Mouse (Mus musculus): ENCODE measurements around the gene Mpeg1. TPM values are rescaled to one million over a fixed set of nuclear protein-coding genes. Genes with fewer than 3 reads are reported as not detected.

Mpeg1 gene
- 0.81 and 1.2 TPM in 2 replicates for polyA plus RNA-seq (2014; fragmentation: Nextera tagmentation; extraction: Ambion mirVana)

GRCm38 (mm10) chr19:12460282-12461249 lies at the start of gene Mpeg1:
Gene Mpeg1 (plus strand): TSS chr19:12460779.
- Histone ChIP-seq H3K9me3 (ENCODE audit: control insufficient read depth, low read length) (no peaks in the 10 kb centered on the region), H3K4me2 (no peak within 1 kb of the TSS), H3K4me3 (ENCODE audit: low read depth, low read length) (no peak within 1 kb of the TSS), H3K27me3 (replicated peaks; ENCODE audit: control insufficient read depth, insufficient read depth, low read length) (no peaks in the 10 kb centered on the region), H3K9ac (ENCODE audit: low read depth, low read length) (no peak within 1 kb of the TSS), H3K27ac (ENCODE audit: low read depth, low read length) (no peak within 1 kb of the TSS), H3K36me3 (ENCODE audit: control insufficient read depth, insufficient read depth, low read length) (no peaks in the 10 kb centered on the region), H3K4me1 (replicated peaks; ENCODE audit: control insufficient read depth, insufficient read depth, low read length) (no peaks in the 10 kb centered on the region)
- ATAC-seq (replicated peaks; ENCODE audit: low FRiP score) (no peak), DNase-seq (ENCODE audit: low spot score) (no peak)
- WGBS = 73% methylated on average over 11 of the region's 11 CpGs

- no peak for ATAC-seq (replicated peaks; ENCODE audit: low FRiP score)
Measured at GRCm38 (mm10) chr19:12413737-12414136, 46.8 kb upstream of the Mpeg1 start.

DNA sequence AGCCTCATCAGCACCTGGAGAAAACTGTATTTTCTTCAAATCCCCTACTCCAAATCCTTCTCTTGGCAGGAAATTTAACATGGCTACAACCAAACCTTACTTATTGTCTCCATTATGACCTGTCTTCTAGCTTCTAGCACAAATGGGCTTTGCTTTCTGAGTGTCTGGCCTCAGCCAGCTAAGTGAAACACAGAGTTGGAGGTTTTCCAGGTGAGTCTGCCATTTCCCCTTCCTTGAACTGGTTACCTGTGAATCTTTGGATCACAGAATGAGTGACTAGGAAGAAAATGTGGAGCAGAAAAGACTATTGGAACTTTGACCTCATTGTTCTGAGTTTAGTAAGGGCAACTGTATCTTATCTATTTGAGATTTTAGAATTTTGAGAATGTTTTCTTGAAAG lies 43.2 kb upstream of the Mpeg1 start, which contains the start of gene Olfr1441:
Gene Olfr1441, plus strand, starts transcription at position 73 of the 400 bp plus-strand sequence.
- H3K36me3 ChIP-seq (ENCODE audit: control insufficient read depth, insufficient read depth, low read length) = no peaks in the 10 kb centered on the region
- no peaks in the 10 kb centered on the region for H3K27me3 ChIP-seq (replicated peaks; ENCODE audit: control insufficient read depth, insufficient read depth, low read length)
- ATAC-seq (replicated peaks; ENCODE audit: low FRiP score) (no peak), DNase-seq (ENCODE audit: low spot score) (no peak)
- H3K4me1 ChIP-seq (replicated peaks; ENCODE audit: control insufficient read depth, insufficient read depth, low read length) = no peaks in the 10 kb centered on the region
- H3K9ac ChIP-seq (ENCODE audit: low read depth, low read length) = no peak within 1 kb of the TSS
- no peaks in the 10 kb centered on the region for H3K9me3 ChIP-seq (ENCODE audit: control insufficient read depth, low read length)
- no peak within 1 kb of the TSS for H3K4me3 ChIP-seq (ENCODE audit: low read depth, low read length)
- H3K27ac ChIP-seq (ENCODE audit: low read depth, low read length) = no peak within 1 kb of the TSS
- H3K4me2 ChIP-seq = no peak within 1 kb of the TSS

More at GRCm38 (mm10) chr19:12413737-12414136, 46.8 kb upstream of the Mpeg1 start:
- H3K36me3 ChIP-seq (ENCODE audit: control insufficient read depth, insufficient read depth, low read length) = no peaks in the 10 kb centered on the region
- H3K27me3 ChIP-seq (replicated peaks; ENCODE audit: control insufficient read depth, insufficient read depth, low read length) = no peaks in the 10 kb centered on the region
- H3K27ac ChIP-seq (ENCODE audit: low read depth, low read length) = no peak overlapping the region
- no peak overlapping the region for H3K9ac ChIP-seq (ENCODE audit: low read depth, low read length)
- no peak overlapping the region for H3K4me2 ChIP-seq
- H3K4me3 ChIP-seq (ENCODE audit: low read depth, low read length) = no peak overlapping the region
- no peaks in the 10 kb centered on the region for H3K9me3 ChIP-seq (ENCODE audit: control insufficient read depth, low read length)
- no peak for DNase-seq (ENCODE audit: low spot score)
- no peaks in the 10 kb centered on the region for H3K4me1 ChIP-seq (replicated peaks; ENCODE audit: control insufficient read depth, insufficient read depth, low read length)

- Histone ChIP-seq H3K9me3 (ENCODE audit: control insufficient read depth, low read length) (no peaks in the 10 kb centered on the region), H3K4me1 (replicated peaks; ENCODE audit: control insufficient read depth, insufficient read depth, low read length) (no peaks in the 10 kb centered on the region), H3K4me3 (ENCODE audit: low read depth, low read length) (no peak overlapping the region), H3K27me3 (replicated peaks; ENCODE audit: control insufficient read depth, insufficient read depth, low read length) (no peaks in the 10 kb centered on the region), H3K27ac (ENCODE audit: low read depth, low read length) (no peak overlapping the region), H3K36me3 (ENCODE audit: control insufficient read depth, insufficient read depth, low read length) (no peaks in the 10 kb centered on the region), H3K4me2 (no peak overlapping the region), H3K9ac (ENCODE audit: low read depth, low read length) (no peak overlapping the region)
- WGBS = 64% methylated on average over 3 of the region's 3 CpGs
- ATAC-seq (replicated peaks; ENCODE audit: low FRiP score) = no peak
- no peak for DNase-seq (ENCODE audit: low spot score)
Measured at GRCm38 (mm10) chr19:12418312-12418711, 42.3 kb upstream of the Mpeg1 start.

DNA sequence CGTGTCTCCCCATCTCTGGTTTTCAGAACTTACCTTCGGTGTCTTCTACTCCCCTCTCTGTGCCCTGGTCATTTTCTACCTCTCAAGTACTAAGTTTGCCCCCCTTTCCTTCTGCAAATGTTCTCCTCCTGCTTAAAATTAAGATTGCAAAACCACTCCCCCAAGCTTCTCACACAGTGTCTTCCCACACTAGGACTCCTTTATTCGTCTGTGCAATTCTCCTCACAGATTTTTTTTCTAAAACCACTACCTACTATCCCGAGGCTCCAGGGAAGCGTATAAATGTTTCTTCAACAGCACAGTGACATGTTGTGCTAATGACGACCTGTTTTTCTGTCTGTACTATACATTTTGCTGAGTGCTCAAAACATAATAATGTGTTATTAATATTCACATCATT lies 40.0 kb upstream of the Mpeg1 start:
- Histone ChIP-seq H3K4me2 (no peak overlapping the region), H3K9me3 (ENCODE audit: control insufficient read depth, low read length) (no peaks in the 10 kb centered on the region), H3K36me3 (ENCODE audit: control insufficient read depth, insufficient read depth, low read length) (no peaks in the 10 kb centered on the region), H3K9ac (ENCODE audit: low read depth, low read length) (no peak overlapping the region), H3K27me3 (replicated peaks; ENCODE audit: control insufficient read depth, insufficient read depth, low read length) (no peaks in the 10 kb centered on the region), H3K27ac (ENCODE audit: low read depth, low read length) (no peak overlapping the region), H3K4me3 (ENCODE audit: low read depth, low read length) (no peak overlapping the region), H3K4me1 (replicated peaks; ENCODE audit: control insufficient read depth, insufficient read depth, low read length) (no peaks in the 10 kb centered on the region)
- DNase-seq (ENCODE audit: low spot score) (no peak), ATAC-seq (replicated peaks; ENCODE audit: low FRiP score) (no peak)
- 76% methylated on average over 6 of the region's 6 CpGs for WGBS

GRCm38 (mm10) chr19:12421680-12422079 lies 38.9 kb upstream of the Mpeg1 start:
- H3K9ac ChIP-seq (ENCODE audit: low read depth, low read length) = no peak overlapping the region
- no peaks in the 10 kb centered on the region for H3K36me3 ChIP-seq (ENCODE audit: control insufficient read depth, insufficient read depth, low read length)
- DNase-seq (ENCODE audit: low spot score) (no peak), ATAC-seq (replicated peaks; ENCODE audit: low FRiP score) (no peak)
- no peak overlapping the region for H3K27ac ChIP-seq (ENCODE audit: low read depth, low read length)
- no peaks in the 10 kb centered on the region for H3K27me3 ChIP-seq (replicated peaks; ENCODE audit: control insufficient read depth, insufficient read depth, low read length)
- no peak overlapping the region for H3K4me3 ChIP-seq (ENCODE audit: low read depth, low read length)
- no peaks in the 10 kb centered on the region for H3K9me3 ChIP-seq (ENCODE audit: control insufficient read depth, low read length)
- no peak overlapping the region for H3K4me2 ChIP-seq
- WGBS = 80% methylated on average over 1 of the region's 1 CpGs
- H3K4me1 ChIP-seq (replicated peaks; ENCODE audit: control insufficient read depth, insufficient read depth, low read length) = no peaks in the 10 kb centered on the region

GRCm38 (mm10) chr19:12427101-12427500 lies 33.5 kb upstream of the Mpeg1 start:
- H3K4me3 ChIP-seq (ENCODE audit: low read depth, low read length) = no peak overlapping the region
- H3K27me3 ChIP-seq (replicated peaks; ENCODE audit: control insufficient read depth, insufficient read depth, low read length) = no peaks in the 10 kb centered on the region
- no peaks in the 10 kb centered on the region for H3K4me1 ChIP-seq (replicated peaks; ENCODE audit: control insufficient read depth, insufficient read depth, low read length)
- 84% methylated on average over 5 of the region's 5 CpGs for WGBS
- ATAC-seq (replicated peaks; ENCODE audit: low FRiP score) (no peak), DNase-seq (ENCODE audit: low spot score) (no peak)
- no peaks in the 10 kb centered on the region for H3K9me3 ChIP-seq (ENCODE audit: control insufficient read depth, low read length)
- H3K4me2 ChIP-seq = no peak overlapping the region
- no peaks in the 10 kb centered on the region for H3K36me3 ChIP-seq (ENCODE audit: control insufficient read depth, insufficient read depth, low read length)
- no peak overlapping the region for H3K9ac ChIP-seq (ENCODE audit: low read depth, low read length)
- H3K27ac ChIP-seq (ENCODE audit: low read depth, low read length) = no peak overlapping the region

GRCm38 (mm10) chr19:12427605-12428004 lies 33.0 kb upstream of the Mpeg1 start, which contains the start of gene Pfpl:
Gene Pfpl (plus strand): TSS chr19:12427905.
- Histone ChIP-seq H3K4me3 (ENCODE audit: low read depth, low read length) (no peak within 1 kb of the TSS), H3K4me2 (no peak within 1 kb of the TSS), H3K9me3 (ENCODE audit: control insufficient read depth, low read length) (no peaks in the 10 kb centered on the region), H3K36me3 (ENCODE audit: control insufficient read depth, insufficient read depth, low read length) (no peaks in the 10 kb centered on the region), H3K9ac (ENCODE audit: low read depth, low read length) (no peak within 1 kb of the TSS), H3K27ac (ENCODE audit: low read depth, low read length) (no peak within 1 kb of the TSS), H3K27me3 (replicated peaks; ENCODE audit: control insufficient read depth, insufficient read depth, low read length) (no peaks in the 10 kb centered on the region), H3K4me1 (replicated peaks; ENCODE audit: control insufficient read depth, insufficient read depth, low read length) (no peaks in the 10 kb centered on the region)
- WGBS = 90% methylated on average over 6 of the region's 6 CpGs
- DNase-seq (ENCODE audit: low spot score) = no peak
- no peak for ATAC-seq (replicated peaks; ENCODE audit: low FRiP score)

DNA sequence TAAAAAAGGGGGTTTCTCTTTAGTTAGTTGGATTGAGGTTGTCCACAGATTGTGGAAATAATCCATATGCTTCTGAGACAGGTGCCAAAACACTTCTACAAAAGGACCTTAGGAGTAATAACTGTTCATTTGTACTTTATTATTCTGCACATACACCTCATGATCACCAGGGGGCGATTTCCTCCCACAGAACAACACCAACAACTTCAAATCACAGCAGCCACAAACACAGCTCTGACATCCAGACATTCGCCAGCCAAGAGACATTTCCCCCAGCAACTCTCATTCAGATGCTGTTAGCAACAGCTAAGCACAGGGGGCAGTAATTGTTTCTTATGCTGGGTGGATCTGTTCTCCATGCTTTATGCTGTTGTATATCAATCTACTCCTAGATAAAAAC lies 27.5 kb upstream of the Mpeg1 start:
- DNase-seq (ENCODE audit: low spot score) (no peak), ATAC-seq (replicated peaks; ENCODE audit: low FRiP score) (no peak)
- Histone ChIP-seq H3K9me3 (ENCODE audit: control insufficient read depth, low read length) (no peaks in the 10 kb centered on the region), H3K36me3 (ENCODE audit: control insufficient read depth, insufficient read depth, low read length) (no peaks in the 10 kb centered on the region), H3K4me2 (no peak overlapping the region), H3K4me1 (replicated peaks; ENCODE audit: control insufficient read depth, insufficient read depth, low read length) (no peaks in the 10 kb centered on the region), H3K27me3 (replicated peaks; ENCODE audit: control insufficient read depth, insufficient read depth, low read length) (no peaks in the 10 kb centered on the region), H3K4me3 (ENCODE audit: low read depth, low read length) (no peak overlapping the region), H3K9ac (ENCODE audit: low read depth, low read length) (no peak overlapping the region), H3K27ac (ENCODE audit: low read depth, low read length) (no peak overlapping the region)
- WGBS = 17% methylated on average over 2 of the region's 2 CpGs

Measured in liver, embryonic 11.5 days (tissue).